Mouse (Mus musculus): ENCODE results near the gene Trpd52l3. TPM values are rescaled to one million over a fixed set of nuclear protein-coding genes. Genes with fewer than 3 reads are reported as not detected.

Gene Trpd52l3
- polyA plus RNA-seq, 1 experiment from 2014 or later, result not detected

DNA sequence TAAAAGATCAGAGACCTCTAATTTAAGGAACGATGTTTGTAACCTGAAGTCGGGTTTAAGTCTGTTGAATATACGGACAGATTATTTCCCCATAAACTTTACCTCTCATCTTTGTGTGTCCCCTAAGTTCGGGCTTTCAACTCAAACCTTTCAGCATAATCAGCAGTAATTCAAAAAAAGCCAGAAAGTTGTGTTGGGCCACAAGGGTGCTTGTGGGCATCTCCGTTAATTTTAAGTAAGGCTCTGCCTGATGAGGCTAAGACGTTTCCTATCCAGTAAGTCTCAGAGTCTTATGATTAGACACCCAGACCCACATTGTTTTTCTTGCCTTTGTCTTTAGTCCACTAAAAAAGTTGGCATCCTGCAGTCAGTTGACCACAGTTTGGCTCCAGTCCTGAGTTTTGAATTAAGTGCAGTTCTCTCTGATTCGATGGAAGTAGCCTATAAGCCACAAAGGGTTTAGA, 27.9 kb downstream of the Trpd52l3 start:
- Histone ChIP-seq H3K4me1 (peaks cover 35% of the 10 kb centered on the region), H3K4me2 (peak overlapping the region; percentile 82), H3K27ac (no peak overlapping the region), H3K36me3 (no peaks in the 10 kb centered on the region), H3K9me3 (no peaks in the 10 kb centered on the region), H3K4me3 (peak overlapping the region; percentile 96), H3K27me3 (no peaks in the 10 kb centered on the region), H3K9ac (peak overlapping the region; percentile 99)
- ATAC-seq (ENCODE audit: borderline replicate concordance, extremely low read depth, low FRiP score, low TSS enrichment), result no peak
- under 1% methylated on average over 7 of the region's 7 CpGs for WGBS

- Histone ChIP-seq H3K4me1 (peaks cover 40% of the 10 kb centered on the region), H3K27ac (no peak overlapping the region), H3K9me3 (no peaks in the 10 kb centered on the region), H3K27me3 (no peaks in the 10 kb centered on the region), H3K4me2 (peak overlapping the region; percentile 82), H3K4me3 (peak overlapping the region; percentile 96), H3K36me3 (no peaks in the 10 kb centered on the region), H3K9ac (peak overlapping the region; percentile 99; the same call in 1 of the 2 replicates)
- 57% methylated on average over 3 of the region's 3 CpGs for WGBS
- no peak for ATAC-seq (ENCODE audit: borderline replicate concordance, extremely low read depth, low FRiP score, low TSS enrichment)
These were observed 28.6 kb downstream of the Trpd52l3 start for GRCm38 (mm10) chr19:30032206-30032605.

GRCm38 (mm10) chr19:30035361-30035760, 31.8 kb downstream of the Trpd52l3 start:
- no peak overlapping the region for H3K4me3 ChIP-seq
- no peaks in the 10 kb centered on the region for H3K36me3 ChIP-seq
- WGBS, result 56% methylated on average over 3 of the region's 3 CpGs
- H3K27me3 ChIP-seq, result no peaks in the 10 kb centered on the region
- ATAC-seq (ENCODE audit: borderline replicate concordance, extremely low read depth, low FRiP score, low TSS enrichment), result no peak
- no peak overlapping the region for H3K27ac ChIP-seq
- H3K9me3 ChIP-seq, result no peaks in the 10 kb centered on the region
- peaks cover 35% of the 10 kb centered on the region for H3K4me1 ChIP-seq
- H3K4me2 ChIP-seq, result no peak overlapping the region
- H3K9ac ChIP-seq, result no peak overlapping the region

GRCm38 (mm10) chr19:30043691-30044090, 40.1 kb downstream of the Trpd52l3 start:
- H3K36me3 ChIP-seq, result peaks cover 33% of the 10 kb centered on the region
- ATAC-seq (ENCODE audit: borderline replicate concordance, extremely low read depth, low FRiP score, low TSS enrichment), result no peak
- H3K4me1 ChIP-seq, result no peaks in the 10 kb centered on the region
- no peak overlapping the region for H3K4me3 ChIP-seq
- no peak overlapping the region for H3K4me2 ChIP-seq
- WGBS, result 97% methylated on average over 2 of the region's 2 CpGs
- H3K9me3 ChIP-seq, result no peaks in the 10 kb centered on the region
- no peak overlapping the region for H3K27ac ChIP-seq
- no peaks in the 10 kb centered on the region for H3K27me3 ChIP-seq
- H3K9ac ChIP-seq, result no peak overlapping the region

- peaks cover 37% of the 10 kb centered on the region for H3K36me3 ChIP-seq
- no peak overlapping the region for H3K27ac ChIP-seq
- H3K9ac ChIP-seq, result no peak overlapping the region
- no peak overlapping the region for H3K4me2 ChIP-seq
- H3K4me1 ChIP-seq, result no peaks in the 10 kb centered on the region
- no peaks in the 10 kb centered on the region for H3K27me3 ChIP-seq
- WGBS, result 88% methylated on average over 1 of the region's 1 CpGs
- ATAC-seq (ENCODE audit: borderline replicate concordance, extremely low read depth, low FRiP score, low TSS enrichment), result no peak
- no peak overlapping the region for H3K4me3 ChIP-seq
- no peaks in the 10 kb centered on the region for H3K9me3 ChIP-seq
These were observed 41.0 kb downstream of the Trpd52l3 start for GRCm38 (mm10) chr19:30044630-30045029.

GRCm38 (mm10) chr19:30045857-30046256, 42.3 kb downstream of the Trpd52l3 start:
- H3K27me3 ChIP-seq, result no peaks in the 10 kb centered on the region
- H3K4me3 ChIP-seq, result no peak overlapping the region
- no peaks in the 10 kb centered on the region for H3K4me1 ChIP-seq
- no peak overlapping the region for H3K4me2 ChIP-seq
- H3K27ac ChIP-seq, result no peak overlapping the region
- WGBS, result 72% methylated on average over 1 of the region's 1 CpGs
- peaks cover 38% of the 10 kb centered on the region for H3K36me3 ChIP-seq
- no peak overlapping the region for H3K9ac ChIP-seq
- no peak for ATAC-seq (ENCODE audit: borderline replicate concordance, extremely low read depth, low FRiP score, low TSS enrichment)
- H3K9me3 ChIP-seq, result no peaks in the 10 kb centered on the region

DNA sequence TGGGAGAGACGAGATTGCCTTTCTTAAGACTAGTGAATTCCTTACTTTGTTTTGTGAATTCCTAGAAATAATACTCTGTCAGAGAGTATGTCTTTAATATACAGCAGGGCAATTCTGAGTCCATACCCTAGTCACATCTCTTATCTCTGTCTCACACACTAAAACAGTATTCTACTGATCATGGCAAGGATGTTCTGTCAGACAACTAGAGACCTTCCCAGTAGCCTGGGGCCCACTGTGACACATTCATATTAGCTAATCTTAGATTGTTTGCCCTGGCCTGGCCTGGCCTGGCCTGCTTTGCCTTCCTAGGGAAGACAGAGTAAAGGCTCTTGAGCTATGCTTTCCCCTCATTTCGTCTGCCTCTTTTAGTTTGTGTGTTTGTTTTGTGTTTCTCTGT, 47.0 kb downstream of the Trpd52l3 start:
- no peaks in the 10 kb centered on the region for H3K4me1 ChIP-seq
- 73% methylated on average over 2 of the region's 2 CpGs for WGBS
- no peak overlapping the region for H3K27ac ChIP-seq
- no peak overlapping the region for H3K4me3 ChIP-seq
- H3K36me3 ChIP-seq, result peaks cover 12% of the 10 kb centered on the region
- H3K9me3 ChIP-seq, result no peaks in the 10 kb centered on the region
- H3K9ac ChIP-seq, result no peak overlapping the region
- no peak for ATAC-seq (ENCODE audit: borderline replicate concordance, extremely low read depth, low FRiP score, low TSS enrichment)
- no peak overlapping the region for H3K4me2 ChIP-seq
- H3K27me3 ChIP-seq, result no peaks in the 10 kb centered on the region

- Histone ChIP-seq H3K4me3 (no peak overlapping the region), H3K9ac (no peak overlapping the region), H3K27ac (no peak overlapping the region), H3K4me1 (no peaks in the 10 kb centered on the region), H3K27me3 (no peaks in the 10 kb centered on the region), H3K36me3 (peaks cover 15% of the 10 kb centered on the region), H3K4me2 (no peak overlapping the region), H3K9me3 (no peaks in the 10 kb centered on the region)
- WGBS, result 77% methylated on average over 3 of the region's 3 CpGs
- no peak for ATAC-seq (ENCODE audit: borderline replicate concordance, extremely low read depth, low FRiP score, low TSS enrichment)
These were observed 47.9 kb downstream of the Trpd52l3 start for GRCm38 (mm10) chr19:30051479-30051878.

DNA sequence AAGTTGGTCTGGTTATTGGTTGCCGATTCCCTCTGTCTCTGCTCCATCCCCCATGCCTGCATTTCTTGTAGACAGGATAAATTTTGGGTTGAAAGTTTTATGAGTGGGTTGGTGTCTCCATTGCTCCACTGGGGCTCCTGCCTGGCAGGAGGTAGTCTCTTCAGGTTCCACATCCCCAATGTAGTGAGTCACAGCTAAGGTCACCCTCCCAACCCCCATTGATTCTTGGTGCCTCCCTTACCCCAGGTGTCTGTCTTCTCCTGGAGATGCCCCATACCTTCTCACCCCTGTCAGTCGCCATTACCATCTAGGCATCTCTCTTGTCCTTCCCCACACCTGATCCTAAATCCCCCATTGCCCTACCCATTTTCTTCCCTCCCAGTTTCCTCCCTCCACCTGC, 50.6 kb downstream of the Trpd52l3 start:
- no peak for ATAC-seq (ENCODE audit: borderline replicate concordance, extremely low read depth, low FRiP score, low TSS enrichment)
- 87% methylated on average over 2 of the region's 2 CpGs for WGBS
- no peak overlapping the region for H3K4me3 ChIP-seq
- H3K36me3 ChIP-seq, result peaks cover 13% of the 10 kb centered on the region; the same call in 1 of the 2 replicates
- H3K9me3 ChIP-seq, result no peaks in the 10 kb centered on the region
- H3K27ac ChIP-seq, result no peak overlapping the region
- no peaks in the 10 kb centered on the region for H3K27me3 ChIP-seq
- H3K4me1 ChIP-seq, result no peaks in the 10 kb centered on the region
- H3K4me2 ChIP-seq, result no peak overlapping the region
- no peak overlapping the region for H3K9ac ChIP-seq

Other genes starting within 250 kb of the Trpd52l3 start
- gene 9930021J03Rik, start 197.8 kb upstream of the Trpd52l3 start, polyA plus RNA-seq (2015; fragmentation: Nextera tagmentation; extraction: Ambion mirVana), result 4.1 TPM in 2 replicates
- gene Ranbp6, start 190.8 kb upstream of the Trpd52l3 start, polyA plus RNA-seq (2015; fragmentation: Nextera tagmentation; extraction: Ambion mirVana), result 14.2 and 14.4 TPM in 2 replicates
- gene Il33, start 78.7 kb upstream of the Trpd52l3 start, polyA plus RNA-seq (2015; fragmentation: Nextera tagmentation; extraction: Ambion mirVana), result 4.7 and 7.1 TPM in 2 replicates
- 66.6 and 69.2 TPM in 2 replicates for gene Uhrf2, start 26.7 kb downstream of the Trpd52l3 start, polyA plus RNA-seq (2015; fragmentation: Nextera tagmentation; extraction: Ambion mirVana)
- gene Gldc, start 171.6 kb downstream of the Trpd52l3 start, polyA plus RNA-seq (2015; fragmentation: Nextera tagmentation; extraction: Ambion mirVana), result 0.65 TPM in 2 replicates
- not detected in 2 replicates for gene Mbl2, start 229.2 kb downstream of the Trpd52l3 start, polyA plus RNA-seq (2015; fragmentation: Nextera tagmentation; extraction: Ambion mirVana)